Mouse (Mus musculus) CD4-positive, CD25-positive, alpha-beta regulatory T cell, adult 4 months (primary cell): ENCODE data around the gene Pla2g1b. TPM values are rescaled to one million over a fixed set of nuclear protein-coding genes. Genes with fewer than 3 reads are reported as not detected.
A peak's percentile ranks its signal among the peaks of the same experiment; 100 is the strongest.

Source experiments
- ATAC-seq: one replicate; pipeline ENCODE4 v1.8.0; 2017
- polyA plus RNA-seq, 2 experiments: library from polyadenylated mRNA; unstranded; fragments of 100-300 nt; shearing (Covaris generic); gene quantifications; one replicate each; pipeline ENCODE4 v1.2.1; 2017

Pla2g1b gene
- polyA plus RNA-seq, 2 experiments from 2014 or later: not detected

DNA sequence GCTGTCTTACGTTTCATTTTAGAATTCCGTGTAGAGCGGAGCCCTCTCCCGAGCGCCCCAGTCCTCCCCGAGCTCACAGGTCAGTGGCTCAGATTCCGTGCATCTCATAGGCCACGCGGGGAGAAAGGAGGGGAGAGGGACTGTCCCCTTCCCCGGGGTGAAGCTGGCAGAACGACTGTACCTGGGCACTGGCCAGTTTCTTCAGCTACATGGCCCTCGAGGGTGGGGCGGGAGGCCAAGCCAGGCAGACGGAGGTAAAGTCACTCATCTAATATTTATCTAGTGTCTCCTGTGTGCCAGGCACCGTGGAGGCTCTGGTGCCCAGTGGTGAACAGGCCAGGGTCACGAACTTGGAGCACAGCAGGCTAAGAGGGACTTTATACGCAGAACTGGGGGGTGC lies 19.0 kb upstream of the Pla2g1b start:
- ATAC-seq: no peak

DNA sequence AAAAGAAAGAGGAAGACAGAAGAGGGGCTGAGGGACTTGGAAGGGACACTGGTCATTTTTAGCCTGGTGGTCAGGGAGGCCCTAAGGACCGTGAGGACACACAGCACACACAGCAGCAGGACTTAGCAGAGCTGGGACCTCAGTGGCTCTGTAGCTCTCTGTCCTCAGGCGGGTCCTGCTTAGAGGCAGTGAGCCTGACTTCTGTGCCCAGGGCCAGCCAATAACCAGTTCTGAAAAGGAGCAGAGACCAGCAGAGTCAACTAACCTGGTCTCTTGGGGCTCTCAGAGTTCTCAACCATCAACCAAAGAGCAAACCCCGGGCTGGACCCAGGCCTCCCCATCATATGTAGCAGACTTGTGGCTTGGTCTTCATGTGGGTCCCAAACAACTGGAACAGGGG lies 16.8 kb upstream of the Pla2g1b start:
- ATAC-seq: no peak

DNA sequence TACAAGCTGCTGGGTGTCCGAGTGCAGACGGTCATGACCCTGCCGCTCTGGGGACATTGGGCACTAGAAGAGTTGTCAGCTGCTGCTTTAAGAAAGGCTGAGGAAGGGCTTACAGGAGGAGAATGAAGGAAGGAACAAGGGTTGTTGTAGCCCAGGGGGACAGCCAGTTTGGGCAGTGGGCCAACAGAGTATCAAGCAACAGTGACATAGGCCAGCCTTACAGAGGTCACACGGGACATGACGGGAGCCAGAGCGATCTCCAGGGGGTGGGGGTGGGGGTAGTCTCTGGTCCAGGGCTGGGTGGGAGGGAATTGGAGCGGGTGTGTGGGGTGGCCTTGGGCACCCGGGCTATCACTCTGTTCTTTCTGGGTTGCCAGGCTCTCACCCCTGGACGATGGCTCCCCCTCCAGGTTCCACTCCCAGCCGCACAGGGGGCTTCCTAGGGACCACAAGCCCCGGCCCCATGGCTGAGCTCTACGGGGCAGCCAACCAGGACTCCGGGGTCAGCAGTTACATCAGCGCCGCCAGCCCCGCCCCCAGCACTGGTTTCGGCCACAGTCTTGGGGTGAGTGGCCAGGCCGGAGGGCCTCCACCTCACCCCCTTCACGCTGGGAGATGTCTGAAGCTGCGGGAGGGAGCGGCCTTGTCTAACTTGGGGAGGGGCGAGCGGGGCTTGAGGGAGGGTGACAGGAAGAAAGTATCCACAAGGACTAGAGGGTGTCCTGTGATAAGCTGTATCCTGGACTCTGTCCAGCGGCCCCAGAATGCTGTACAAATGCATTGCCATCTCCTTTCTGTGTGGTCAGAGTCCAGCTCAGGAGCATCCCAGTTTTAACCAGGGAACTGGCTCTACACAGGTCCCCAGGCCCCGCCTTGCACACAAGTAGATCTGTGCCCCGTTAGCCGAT lies 15.4 kb upstream of the Pla2g1b start:
- ATAC-seq: no peak

DNA sequence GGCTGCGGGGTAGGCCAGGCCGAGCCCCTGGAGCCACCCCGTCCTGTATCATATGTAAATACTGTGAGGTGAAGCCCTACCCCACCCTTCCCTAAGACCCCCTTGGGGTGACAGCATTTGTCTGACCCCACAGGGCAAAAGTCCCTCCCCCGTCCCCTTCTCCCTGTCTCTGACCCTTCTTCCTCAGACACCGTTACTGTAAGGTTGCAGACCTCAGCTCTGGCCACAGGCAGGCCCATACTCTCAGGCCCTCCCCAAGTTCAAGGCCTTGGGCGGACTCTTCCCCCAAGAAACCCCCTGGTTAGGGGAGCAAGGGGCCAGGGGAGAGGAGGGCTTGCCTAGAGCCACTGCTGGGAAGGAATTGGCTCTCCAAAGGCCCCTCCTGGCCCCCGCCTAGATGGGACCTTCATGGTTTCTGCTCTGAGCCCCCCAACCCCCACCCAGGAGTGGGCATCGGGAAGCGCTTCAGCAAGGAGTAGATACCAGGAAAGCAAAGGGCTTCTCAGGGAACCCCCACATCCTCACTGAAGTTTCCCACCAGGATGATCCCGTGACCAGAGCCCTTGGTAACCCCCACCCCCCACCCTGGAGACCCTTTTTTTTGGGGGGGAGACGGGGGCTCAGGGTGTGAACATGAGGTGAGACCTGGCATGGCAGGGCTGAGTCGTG lies 11.5 kb upstream of the Pla2g1b start:
- no peak for ATAC-seq

DNA sequence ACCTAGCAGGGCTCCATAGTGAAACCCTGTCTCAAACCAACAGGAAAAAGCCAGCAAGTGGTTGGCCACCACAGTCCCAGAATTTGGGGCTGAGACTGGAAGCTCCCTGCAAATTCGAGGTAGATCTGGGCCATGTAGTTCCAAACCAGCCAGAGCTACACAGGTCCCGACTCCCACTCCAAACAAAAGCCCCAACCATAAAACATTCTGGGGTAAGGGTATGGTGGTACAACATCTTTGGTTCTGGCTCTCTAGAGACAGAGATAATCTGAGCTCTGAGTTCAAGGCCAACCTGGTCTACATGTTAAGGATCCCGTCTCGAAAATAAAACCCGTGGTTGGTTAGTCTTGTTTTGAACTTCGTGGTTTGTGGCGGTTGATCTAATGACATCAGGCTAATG lies 10.2 kb upstream of the Pla2g1b start:
- no peak for ATAC-seq

DNA sequence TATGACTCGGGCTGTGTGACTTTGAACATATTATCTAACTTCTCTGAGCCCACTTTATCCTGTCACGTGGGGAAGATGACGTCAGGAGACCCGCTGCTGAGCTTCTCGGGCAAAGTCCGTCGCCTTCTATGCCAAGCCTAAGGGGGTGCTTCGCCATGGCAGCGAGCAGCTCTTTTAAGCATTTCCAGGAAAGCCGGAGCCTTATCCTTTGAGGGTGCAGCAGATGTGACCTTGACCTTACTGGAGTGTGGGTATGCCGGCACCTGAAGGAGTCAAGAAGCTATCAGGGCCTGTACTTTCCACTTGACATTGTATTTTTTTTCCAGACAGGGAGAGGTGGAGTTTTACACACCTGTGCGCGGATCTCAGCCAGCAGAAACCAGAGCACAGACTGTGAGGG lies 7.1 kb upstream of the Pla2g1b start:
- no peak for ATAC-seq

DNA sequence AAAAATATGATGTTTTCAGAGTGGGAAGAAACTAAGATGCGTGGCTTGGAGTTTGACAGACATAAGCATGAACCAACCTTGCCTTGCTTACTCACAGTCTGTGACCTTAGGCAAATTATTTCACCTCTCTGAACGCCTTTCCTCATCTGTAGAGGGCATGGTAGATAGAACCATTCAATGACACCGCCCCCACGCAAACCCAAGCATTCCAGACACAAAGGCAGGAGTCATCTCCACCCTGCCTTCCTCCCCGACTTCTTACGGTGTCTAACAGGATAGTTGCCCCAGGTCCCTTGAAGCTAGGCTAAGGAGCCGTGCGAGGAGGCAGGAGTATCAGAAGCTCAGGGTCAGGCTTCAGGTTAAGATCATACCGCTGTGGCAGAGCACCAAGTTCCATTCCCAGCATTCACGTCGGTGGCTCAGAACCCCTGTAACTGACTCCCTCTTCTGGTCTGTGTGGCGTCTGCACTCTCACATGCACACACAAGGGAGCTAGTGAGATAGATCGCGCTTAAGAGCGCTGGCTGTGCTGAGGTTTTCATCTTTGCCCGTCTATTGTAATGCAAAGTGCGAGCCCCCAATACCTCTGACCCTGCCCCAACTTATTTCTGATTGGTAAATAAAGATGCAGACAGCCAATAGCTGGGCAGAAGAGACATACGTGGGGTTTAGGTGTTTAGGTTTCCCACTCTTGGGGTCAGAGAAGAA lies 1.5 kb upstream of the Pla2g1b start:
- ATAC-seq: no peak

DNA sequence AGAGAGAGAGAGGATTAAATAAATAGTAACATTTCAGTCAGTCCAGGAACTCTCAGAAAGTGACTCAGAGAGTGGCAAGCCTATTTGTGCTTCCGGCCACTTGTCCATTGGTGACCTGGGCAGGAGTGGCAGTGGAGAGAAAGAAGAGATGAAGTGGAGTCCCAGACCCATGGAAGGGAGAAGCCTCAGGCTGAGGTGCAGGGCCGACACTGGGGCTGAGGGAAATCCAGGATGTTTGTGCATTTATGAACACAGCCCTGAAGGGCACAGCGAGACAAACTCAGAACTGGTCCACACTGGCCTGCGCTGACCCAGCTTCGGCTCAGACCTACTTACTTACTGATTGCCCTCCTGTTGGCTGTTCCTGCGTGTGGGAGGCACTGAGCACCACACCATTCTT lies 3.7 kb downstream of the Pla2g1b start:
- ATAC-seq: no peak

DNA sequence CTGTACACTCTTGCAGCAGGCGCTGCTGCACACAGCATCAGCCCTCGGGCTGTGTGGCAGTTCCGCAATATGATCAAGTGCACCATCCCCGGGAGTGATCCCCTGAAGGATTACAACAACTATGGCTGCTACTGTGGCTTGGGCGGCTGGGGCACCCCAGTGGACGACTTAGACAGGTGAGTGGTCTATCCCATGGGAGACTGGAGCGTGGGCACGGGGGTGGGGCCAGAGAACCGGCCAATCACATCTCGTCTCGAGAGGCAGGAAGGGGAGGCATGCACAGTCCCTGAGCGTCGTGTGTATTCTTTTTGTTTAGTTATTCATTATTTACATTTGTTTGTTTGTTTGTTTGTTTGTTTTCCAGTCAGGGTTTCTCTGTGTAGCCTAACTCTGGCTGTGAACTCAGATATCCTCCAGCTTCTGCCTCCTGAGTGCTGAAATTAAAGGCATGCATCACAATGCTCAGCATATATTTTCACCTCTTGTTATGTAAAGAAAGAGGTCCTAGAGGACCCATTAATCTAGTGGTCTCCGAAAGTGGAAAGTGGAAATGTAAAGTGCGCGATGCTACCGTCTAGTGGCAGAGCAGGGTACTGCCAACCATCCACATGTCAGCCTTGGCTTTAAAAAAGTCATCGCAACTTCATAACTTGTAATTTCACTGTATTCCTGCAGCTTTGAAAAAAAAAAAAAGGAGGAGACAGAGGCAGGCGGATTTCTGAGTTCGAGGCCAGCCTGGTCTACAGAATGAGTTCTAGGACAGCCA lies 4.9 kb downstream of the Pla2g1b start:
- no peak for ATAC-seq

DNA sequence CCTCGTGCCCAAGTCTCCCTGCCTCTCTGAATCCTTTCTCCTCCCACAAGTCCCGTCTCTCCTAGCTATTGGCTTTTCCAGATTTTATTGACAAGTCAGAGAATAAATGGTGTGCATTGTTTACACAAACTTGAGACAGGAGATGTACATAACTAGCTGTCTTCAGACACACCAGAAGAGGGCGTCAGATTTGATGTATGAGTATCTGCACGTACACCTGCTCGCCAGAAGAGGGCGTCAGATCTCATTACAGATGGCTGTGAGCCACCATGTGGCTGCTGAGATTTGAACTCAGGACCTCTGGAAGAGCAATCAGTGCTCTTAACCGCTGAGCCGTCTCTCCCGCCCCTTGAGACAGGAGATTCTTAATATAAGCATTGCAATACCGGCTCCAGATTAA lies 7.1 kb downstream of the Pla2g1b start:
- ATAC-seq: no peak

DNA sequence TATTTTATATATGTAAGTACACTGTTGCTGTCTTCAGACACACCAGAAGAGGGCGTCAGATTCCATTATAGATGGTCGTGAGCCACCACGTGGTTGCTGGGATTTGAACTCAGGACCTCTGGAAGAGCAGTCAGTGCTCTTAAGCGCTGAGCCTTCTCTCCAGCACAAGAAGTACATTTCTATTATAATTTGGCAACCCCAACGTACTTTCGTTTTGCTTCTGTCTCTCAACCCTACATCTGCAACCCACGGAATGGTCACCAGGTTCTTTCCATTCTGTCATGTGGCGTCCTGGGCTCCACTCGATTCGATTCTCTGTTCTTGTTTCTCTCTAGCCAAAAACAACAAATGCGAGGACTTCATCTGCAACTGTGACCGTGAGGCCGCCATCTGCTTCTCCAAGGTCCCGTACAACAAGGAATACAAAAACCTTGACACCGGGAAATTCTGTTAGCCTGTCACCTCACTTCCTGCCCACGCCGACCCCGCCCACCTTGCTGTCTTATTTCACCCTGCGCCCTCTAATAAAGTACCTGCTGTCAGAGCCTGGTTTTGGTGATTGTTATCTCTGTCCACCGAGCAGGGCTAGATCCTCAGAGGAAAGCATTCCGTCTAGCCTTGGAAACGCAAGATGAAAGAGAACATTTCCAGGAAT lies 8.2 kb downstream of the Pla2g1b start:
- ATAC-seq: peak; percentile 76

DNA sequence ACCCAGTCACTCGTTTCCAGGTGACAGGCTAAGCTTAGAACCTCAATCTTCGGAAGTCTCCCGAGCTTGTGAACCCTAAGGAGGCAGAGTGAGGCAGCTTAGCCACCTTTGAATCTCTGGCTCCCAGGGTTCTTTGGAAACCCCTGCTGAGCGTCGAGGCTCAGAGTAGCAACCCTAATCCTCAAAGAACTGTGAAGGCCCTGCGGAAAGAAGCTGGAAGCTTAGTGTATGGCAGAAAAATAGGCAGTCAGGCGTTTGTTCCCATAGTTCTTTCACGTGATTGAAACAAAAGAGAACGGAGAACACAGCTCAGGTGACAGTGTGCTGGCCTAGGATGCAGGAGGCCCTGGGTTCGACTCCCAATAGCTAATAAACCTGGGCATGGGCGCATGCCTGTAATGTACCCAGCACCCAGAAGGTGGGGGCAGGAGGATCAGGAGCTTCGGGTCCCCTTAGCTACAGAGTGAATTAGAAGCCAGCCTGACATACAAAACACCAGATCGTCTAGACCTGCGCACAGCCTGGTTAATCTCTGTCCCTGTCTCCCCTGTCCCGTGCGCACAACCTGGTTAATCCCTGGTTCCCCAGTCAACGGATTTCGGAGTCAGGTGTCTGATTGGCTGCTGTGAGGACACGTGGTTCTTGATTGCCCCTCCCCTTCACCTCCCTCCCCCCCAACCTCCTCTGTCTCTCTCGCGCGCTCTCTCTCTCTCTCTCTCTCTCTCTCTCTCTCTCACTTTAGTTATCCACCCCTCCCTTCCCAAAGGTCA lies 9.5 kb downstream of the Pla2g1b start:
- peak; percentile 51 for ATAC-seq

DNA sequence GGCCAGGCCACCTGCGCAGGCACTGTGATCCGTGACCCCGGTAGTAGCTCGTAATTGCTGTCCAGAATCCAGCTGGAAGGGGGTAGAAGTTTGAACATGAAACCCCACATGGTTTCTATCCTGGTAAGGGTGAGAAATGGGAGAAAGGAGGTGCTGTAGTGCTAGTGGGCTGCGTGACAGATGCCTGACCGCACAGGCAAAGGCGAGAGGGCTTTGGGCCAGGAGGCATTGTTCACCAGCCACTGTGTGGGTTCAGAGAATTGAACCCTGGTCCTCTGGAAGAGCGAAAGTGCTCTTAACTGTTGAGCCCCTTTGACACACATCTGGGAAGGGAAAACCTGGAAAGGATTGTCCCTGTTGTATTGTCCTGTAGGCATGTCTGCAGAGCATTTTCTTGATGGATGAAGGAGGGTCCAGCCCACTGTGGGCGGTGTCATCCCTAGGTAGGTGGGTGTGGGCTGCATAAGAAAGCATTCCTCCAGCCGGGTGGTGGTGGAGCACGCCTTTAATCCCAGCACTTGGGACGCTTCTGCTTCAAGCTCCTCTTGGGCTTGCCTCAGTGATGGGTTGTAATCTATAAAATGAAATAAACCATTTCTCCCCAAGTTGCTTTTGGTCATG lies 10.2 kb downstream of the Pla2g1b start:
- no peak for ATAC-seq

DNA sequence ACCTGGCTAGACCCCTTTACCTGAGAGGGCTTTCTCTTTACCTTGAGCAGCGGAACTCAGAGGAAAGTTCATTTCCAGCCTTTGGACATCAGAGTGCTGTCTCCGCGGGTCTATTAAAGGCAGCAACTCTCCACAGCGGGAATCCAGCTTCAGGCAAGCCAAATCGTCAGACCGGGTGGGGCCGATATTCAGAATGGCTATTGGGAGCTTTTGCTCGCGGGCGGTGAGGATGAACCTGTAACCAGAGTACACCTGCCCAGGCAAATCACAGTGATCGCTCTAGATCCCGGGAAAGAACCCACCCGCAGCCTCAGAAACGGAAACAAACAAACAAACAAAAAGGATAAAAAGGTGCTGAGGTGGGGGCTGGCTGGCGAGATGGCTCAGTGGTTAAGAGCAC lies 13.5 kb downstream of the Pla2g1b start:
- no peak for ATAC-seq

DNA sequence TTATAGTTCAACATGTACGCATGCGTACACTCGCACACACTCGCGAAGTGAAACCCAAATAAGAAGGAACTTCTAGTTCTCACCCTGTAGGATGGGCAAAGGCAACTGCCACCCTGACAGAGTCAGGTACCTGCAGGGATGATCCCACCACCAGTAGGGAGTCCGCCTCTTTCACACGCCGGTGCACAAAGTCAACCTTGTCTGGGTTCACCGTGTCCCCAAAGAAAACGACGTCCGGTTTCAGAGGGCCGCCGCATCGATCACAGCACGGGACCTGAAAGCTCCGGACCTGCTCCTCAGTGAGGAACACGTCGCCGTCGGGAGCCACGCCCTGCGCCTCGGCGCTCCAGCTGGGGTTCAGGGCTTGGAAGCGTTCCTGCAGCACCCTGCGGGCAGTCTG lies 14.0 kb downstream of the Pla2g1b start:
- no peak for ATAC-seq

DNA sequence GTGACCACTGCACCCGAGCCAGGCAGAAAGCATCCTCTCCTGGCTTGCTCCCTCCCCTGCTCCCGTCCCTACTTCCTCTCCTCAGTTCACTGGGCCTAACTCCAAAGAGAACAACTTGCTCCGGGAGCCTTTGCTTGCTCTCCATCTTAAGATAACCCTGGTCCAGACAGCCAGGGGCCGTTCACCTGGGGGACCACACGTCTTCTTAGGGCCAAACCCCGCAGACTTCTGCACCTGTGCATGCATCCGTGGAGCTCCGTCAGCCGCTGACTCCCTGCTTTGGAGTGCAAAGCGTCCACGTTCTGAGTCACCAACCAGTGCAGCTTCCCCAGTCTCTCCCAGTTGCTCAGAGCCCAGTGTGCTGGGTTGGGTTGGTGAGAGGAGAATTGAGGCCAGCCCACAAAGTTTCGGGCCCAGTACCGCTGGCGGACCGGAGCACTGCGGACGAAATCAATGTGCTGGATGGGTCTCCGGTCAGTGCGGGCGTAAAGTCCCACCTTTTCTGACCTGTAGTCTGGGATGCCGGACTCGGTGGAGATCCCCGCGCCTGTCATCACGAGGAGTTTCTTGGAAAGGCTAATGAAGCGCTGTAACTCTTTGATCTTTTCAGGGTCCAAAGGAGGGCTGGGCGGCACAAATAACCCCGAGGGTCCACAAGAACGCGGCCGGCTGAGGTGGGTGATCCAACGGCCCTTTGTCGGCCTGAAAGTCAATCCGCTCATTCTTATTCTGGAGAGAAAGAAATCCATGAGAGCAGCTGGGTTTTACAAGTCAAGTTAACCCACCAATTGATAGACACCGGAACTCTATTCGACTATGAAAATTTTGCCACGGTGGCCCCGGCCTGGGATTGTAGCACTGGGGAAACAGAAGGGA lies 16.6 kb downstream of the Pla2g1b start:
- ATAC-seq: no peak

DNA sequence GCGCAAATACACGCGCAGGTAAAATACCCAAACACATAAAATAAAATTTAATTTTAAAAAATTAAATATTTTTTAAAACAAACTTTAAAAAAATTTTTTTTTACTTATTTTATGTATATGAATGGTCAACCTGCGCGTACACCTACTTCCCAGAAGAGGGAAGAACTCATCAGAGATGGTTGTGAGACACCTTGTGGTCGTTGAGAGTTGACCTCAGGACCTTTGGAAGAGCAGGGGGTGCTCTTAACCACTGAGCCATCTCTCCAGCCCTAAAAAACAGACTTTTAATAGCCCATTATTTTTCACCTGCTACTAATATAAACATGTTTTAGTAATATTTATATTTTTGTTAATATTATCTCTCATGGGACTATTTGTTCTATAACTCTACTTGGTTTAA lies 17.3 kb downstream of the Pla2g1b start:
- ATAC-seq: no peak

DNA sequence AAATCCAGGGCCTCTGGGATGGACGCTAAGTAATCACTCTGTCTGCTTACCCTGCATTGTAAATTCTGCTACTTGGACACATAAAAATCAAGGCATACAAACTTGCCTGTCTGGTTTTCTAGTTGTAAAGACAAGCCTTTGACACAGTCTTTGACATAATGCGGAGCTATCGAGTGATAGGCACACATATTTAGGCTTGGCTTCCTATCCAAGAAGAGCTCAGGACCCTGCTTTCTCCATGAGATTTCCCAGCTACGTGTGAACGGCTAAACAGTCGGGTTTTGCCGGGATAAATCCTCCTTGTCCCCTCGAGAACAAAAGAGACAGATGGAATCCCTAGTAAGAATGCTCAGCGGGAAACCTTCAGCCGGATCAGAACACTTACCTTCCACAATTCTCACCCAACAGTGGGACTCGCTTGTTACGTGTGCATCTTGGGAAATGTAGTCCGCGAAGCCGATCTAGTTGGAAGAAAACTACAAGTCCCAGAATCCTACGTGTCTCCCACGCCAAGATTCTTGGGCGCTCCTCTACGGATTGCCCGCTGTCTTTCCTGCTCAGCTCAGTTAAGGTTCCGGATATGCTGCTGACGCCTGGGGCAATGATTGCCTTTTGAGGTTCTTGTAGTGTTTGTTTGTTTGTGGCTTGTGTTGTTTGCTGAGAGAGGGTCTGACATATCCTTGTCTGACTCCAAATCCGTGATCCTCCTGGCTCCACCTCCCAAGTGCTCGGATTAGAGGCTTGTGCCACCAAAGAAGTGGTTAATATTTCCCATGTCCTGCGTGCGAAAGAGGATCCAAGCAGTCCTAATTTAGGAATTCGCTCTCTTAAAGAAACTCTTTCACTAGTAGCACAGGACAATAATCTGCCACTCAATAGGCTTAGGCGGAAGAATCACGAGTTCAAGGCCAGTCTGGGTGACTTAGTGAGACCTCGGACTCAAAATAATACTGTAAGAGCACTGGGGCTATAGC lies 18.2 kb downstream of the Pla2g1b start, which contains the start of gene Sirt4:
Sirt4 (minus strand) TSS at position 779 of the 974 bp plus-strand sequence.
- ATAC-seq: peak; percentile 92

DNA sequence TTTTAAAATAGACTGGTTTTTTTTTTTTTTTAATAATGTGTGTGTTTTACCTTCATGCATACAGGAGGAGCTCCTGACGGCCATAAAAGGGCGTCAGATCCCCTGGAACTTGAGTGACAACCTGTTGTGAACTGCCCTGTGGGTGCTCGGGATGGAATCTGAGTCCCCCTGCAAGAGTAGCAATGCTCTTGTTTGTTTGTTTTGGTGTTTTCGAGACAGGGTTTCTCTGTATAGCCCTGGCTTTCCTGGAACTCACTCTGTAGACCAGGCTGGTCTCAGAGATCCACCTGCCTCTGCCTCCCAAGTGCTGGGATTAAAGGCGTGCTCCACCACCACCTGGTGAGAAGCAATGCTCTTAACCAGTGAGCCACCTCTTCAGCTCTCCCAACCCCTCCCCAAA lies 18.9 kb downstream of the Pla2g1b start:
- ATAC-seq: no peak
